Mouse (Mus musculus): ENCODE data around the gene Ror1.

The Ror1 gene

GRCm38 (mm10) chr4:100390436-100390835 is 294.8 kb downstream of the Ror1 start:
- DNase-seq (ENCODE audit: low read depth) = no peak

GRCm38 (mm10) chr4:100391021-100391420 is 295.4 kb downstream of the Ror1 start:
- DNase-seq (ENCODE audit: low read depth) = no peak

GRCm38 (mm10) chr4:100393374-100394061 is 297.9 kb downstream of the Ror1 start:
- DNase-seq (ENCODE audit: low read depth) = peak; percentile 70

- no peak for DNase-seq (ENCODE audit: low read depth)
Measured at GRCm38 (mm10) chr4:100395407-100395806, 299.8 kb downstream of the Ror1 start.

- DNase-seq (ENCODE audit: low read depth) = no peak
Measured at GRCm38 (mm10) chr4:100398079-100398478, 302.5 kb downstream of the Ror1 start.

- DNase-seq (ENCODE audit: low read depth) = peak; percentile 64
Measured at GRCm38 (mm10) chr4:100401078-100401477, 305.5 kb downstream of the Ror1 start.

- DNase-seq (ENCODE audit: low read depth) = peak; percentile 89
Measured at GRCm38 (mm10) chr4:100401581-100402470, 306.2 kb downstream of the Ror1 start.

- DNase-seq (ENCODE audit: low read depth) = peak; percentile 56
Measured at GRCm38 (mm10) chr4:100407261-100407874, 311.8 kb downstream of the Ror1 start.

- DNase-seq (ENCODE audit: low read depth) = no peak
Measured at GRCm38 (mm10) chr4:100409521-100409920, 313.9 kb downstream of the Ror1 start.

GRCm38 (mm10) chr4:100411841-100412539 is 316.4 kb downstream of the Ror1 start:
- DNase-seq (ENCODE audit: low read depth) = no peak

- no peak for DNase-seq (ENCODE audit: low read depth)
Measured at GRCm38 (mm10) chr4:100422756-100423155, 327.2 kb downstream of the Ror1 start.

GRCm38 (mm10) chr4:100426101-100426500 is 330.5 kb downstream of the Ror1 start:
- DNase-seq (ENCODE audit: low read depth) = peak; percentile 69

- peak; percentile 27 for DNase-seq (ENCODE audit: low read depth)
Measured at GRCm38 (mm10) chr4:100429371-100429900, 333.8 kb downstream of the Ror1 start.

GRCm38 (mm10) chr4:100435281-100436168 is 339.9 kb downstream of the Ror1 start:
- DNase-seq (ENCODE audit: low read depth) = no peak

- DNase-seq (ENCODE audit: low read depth) = no peak
Measured at GRCm38 (mm10) chr4:100436169-100436547, 340.6 kb downstream of the Ror1 start.

- DNase-seq (ENCODE audit: low read depth) = no peak
Measured at GRCm38 (mm10) chr4:100446897-100447296, 351.3 kb downstream of the Ror1 start.

- DNase-seq (ENCODE audit: low read depth) = no peak
Measured at GRCm38 (mm10) chr4:100462493-100463120, 367.0 kb downstream of the Ror1 start.

GRCm38 (mm10) chr4:100478592-100479321 is 383.2 kb downstream of the Ror1 start, which contains the start of gene Ube2u:
Gene Ube2u, plus strand, starts transcription at chr4:100478849.
- no peak for DNase-seq (ENCODE audit: low read depth)

GRCm38 (mm10) chr4:100488447-100488846 is 392.9 kb downstream of the Ror1 start:
- DNase-seq (ENCODE audit: low read depth) = no peak
